Mouse (Mus musculus) kidney, embryonic 16.5 days (tissue): Measurements from ENCODE around the gene Dock9. TPM values are rescaled to one million over a fixed set of nuclear protein-coding genes. Genes with fewer than 3 reads are reported as not detected.
A peak's percentile ranks its signal among the peaks of the same experiment; 100 is the strongest.

Source experiments
- ATAC-seq: fragments of 200-750 bp; cut with Nextera tagmentation; 2 replicates; pipeline ENCODE4 v1.8.0; 2017; ENCODE audit warnings: moderate TSS enrichment; ENCODE audit not compliant: low FRiP score, low TSS enrichment
- H3K27ac ChIP-seq: fragments of 300-500 bp; sonication (generic); 2 replicates; pipeline ENCODE4 v1.5.1; 2014; ENCODE audit warnings: low read length
- H3K27me3 ChIP-seq: fragments of 300-500 bp; sonication (generic); 2 replicates; pipeline ENCODE4 v1.6.1; 2014; ENCODE audit warnings: low read length, control low read depth, mixed read lengths; ENCODE audit not compliant: insufficient read depth
- H3K36me3 ChIP-seq: fragments of 300-500 bp; sonication (generic); 2 replicates; pipeline ENCODE4 v1.6.1; 2014; ENCODE audit warnings: low read length, control low read depth, mixed read lengths; ENCODE audit not compliant: insufficient read depth
- H3K4me1 ChIP-seq: fragments of 300-500 bp; sonication (generic); 2 replicates; pipeline ENCODE4 v1.6.1; 2014; ENCODE audit warnings: low read length, control low read depth, mixed read lengths; ENCODE audit not compliant: insufficient read depth
- H3K4me2 ChIP-seq: fragments of 300-500 bp; sonication (generic); replicated peaks from 2 replicates; pipeline ENCODE4 v1.6.1; 2014; ENCODE audit warnings: low read depth, low read length
- H3K4me3 ChIP-seq: fragments of 300-500 bp; sonication (generic); 2 replicates; pipeline ENCODE4 v1.5.1; 2014; ENCODE audit warnings: mild to moderate bottlenecking, low read length
- H3K9ac ChIP-seq: fragments of 300-500 bp; sonication (generic); replicated peaks from 2 replicates; pipeline ENCODE4 v1.6.1; 2014; ENCODE audit warnings: low read length
- H3K9me3 ChIP-seq: fragments of 300-500 bp; sonication (generic); 2 replicates; pipeline ENCODE4 v1.6.1; 2016; ENCODE audit warnings: low read length, control low read depth
- WGBS: fragments of 180-500 bp; shearing (Covaris S2); extraction: QIAGEN DNeasy Blood & Tissue Kit; methylation state at CpG from one replicate; pipeline ENCODE4 v1.1.7; 2014; 5-methylcytosine and 5-hydroxymethylcytosine counted together
- polyA plus RNA-seq: library from polyadenylated mRNA; unstranded; fragments of >200 nt; fragmentation: Nextera tagmentation; extraction: Ambion mirVana; gene quantifications from 2 replicates; pipeline ENCODE4 v1.2.1, GENCODE M21; 2015

The Dock9 gene
- polyA plus RNA-seq, 1 experiment from 2014 or later = 13.0 TPM

DNA sequence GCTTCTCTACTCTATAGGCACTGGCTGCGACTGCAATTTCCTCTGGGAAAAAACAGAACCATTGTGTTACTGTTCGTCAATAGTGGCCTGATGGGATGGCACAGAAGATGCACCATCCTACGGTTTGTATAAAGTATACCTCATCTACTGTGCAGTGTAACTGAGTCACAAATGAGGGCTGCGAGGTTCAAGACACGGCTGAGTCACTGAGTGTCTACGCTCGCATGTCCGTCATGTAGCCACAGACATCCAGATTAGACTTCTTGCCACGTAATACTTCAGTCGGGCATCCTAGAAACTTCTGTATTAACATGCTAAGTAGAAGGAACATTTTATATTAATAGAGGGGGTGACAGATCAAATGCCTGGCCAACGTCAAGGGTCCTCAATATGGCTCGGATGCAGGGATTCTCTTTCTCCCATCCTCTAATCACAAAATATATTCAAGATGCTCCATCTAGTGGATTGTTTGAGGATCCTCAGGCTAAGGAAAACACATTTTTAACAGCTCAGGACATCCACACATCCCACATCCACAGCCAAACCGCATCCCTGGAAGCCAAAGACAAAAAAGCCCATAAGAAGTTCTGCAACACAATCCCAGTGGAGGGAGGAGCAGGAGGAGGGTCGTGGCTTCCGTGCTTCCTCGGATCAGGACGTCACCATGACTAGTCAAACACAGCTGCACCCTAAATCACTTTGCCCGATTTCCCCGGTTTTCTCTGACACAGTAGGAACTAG lies 44.8 kb downstream of the Dock9 start:
- 52% methylated on average over 19 of the region's 19 CpGs for WGBS
- no peak overlapping the region for H3K27ac ChIP-seq
- no peak overlapping the region for H3K9ac ChIP-seq
- no peaks in the 10 kb centered on the region for H3K36me3 ChIP-seq
- 0 out of 2 replicates have a peak, but pooled peaks cover 2% of the 10 kb centered on the region for H3K27me3 ChIP-seq
- H3K9me3 ChIP-seq = no peaks in the 10 kb centered on the region
- H3K4me1 ChIP-seq = peaks cover 14% of the 10 kb centered on the region
- H3K4me2 ChIP-seq = no peak overlapping the region; the same call in 1 of the 2 replicates
- ATAC-seq = peak; percentile 59
- H3K4me3 ChIP-seq = no peak overlapping the region

DNA sequence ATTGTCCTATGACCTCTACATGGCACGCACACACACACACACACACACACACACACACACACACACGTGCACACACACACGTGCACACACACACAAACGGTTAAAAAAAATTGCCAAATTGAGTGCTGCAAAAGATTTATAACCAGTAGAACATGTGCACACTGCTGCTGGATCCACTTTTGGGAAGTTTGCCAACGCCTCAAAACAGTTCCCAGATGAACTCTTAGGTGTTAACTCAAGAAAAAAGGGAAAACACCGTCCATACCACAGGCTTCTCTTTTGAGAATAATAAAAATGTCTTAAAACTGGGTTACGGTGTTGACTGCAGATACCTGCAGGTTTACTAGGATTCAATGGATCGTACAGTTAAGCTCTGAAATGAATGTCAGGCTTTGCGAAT lies 48.0 kb downstream of the Dock9 start:
- no peaks in the 10 kb centered on the region for H3K36me3 ChIP-seq
- no peaks in the 10 kb centered on the region for H3K9me3 ChIP-seq
- no peak for ATAC-seq
- H3K4me1 ChIP-seq = peaks cover 25% of the 10 kb centered on the region
- H3K27me3 ChIP-seq = 0 out of 2 replicates have a peak, but pooled peaks cover 2% of the 10 kb centered on the region
- no peak overlapping the region for H3K9ac ChIP-seq
- 59% methylated on average over 9 of the region's 9 CpGs for WGBS
- H3K27ac ChIP-seq = no peak overlapping the region
- no peak overlapping the region for H3K4me2 ChIP-seq
- H3K4me3 ChIP-seq = no peak overlapping the region

DNA sequence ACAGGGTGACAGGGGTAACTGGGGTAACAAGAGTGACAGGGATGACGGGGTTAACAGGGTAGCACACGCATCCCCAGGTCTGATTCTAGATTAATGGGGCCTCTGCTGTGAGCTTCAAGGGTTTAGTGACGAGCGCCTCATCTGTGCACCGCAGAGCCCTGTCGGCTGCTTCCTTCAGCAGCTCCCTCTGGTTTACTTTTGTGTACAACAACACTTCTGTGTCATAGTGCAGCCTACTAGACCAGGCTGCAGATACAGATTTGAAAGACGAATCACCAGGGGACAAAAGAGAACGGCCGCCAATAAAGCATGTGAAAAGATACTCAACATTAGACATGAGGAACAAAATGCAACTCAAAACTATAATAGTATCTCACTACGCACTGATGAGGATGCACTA lies 48.6 kb downstream of the Dock9 start:
- H3K9ac ChIP-seq = no peak overlapping the region
- H3K4me2 ChIP-seq = no peak overlapping the region
- H3K9me3 ChIP-seq = no peaks in the 10 kb centered on the region
- ATAC-seq = no peak
- H3K36me3 ChIP-seq = no peaks in the 10 kb centered on the region
- H3K4me3 ChIP-seq = no peak overlapping the region
- H3K27me3 ChIP-seq = 0 out of 2 replicates have a peak, but pooled peaks cover 2% of the 10 kb centered on the region
- H3K4me1 ChIP-seq = peaks cover 24% of the 10 kb centered on the region
- 69% methylated on average over 10 of the region's 10 CpGs for WGBS
- no peak overlapping the region for H3K27ac ChIP-seq

DNA sequence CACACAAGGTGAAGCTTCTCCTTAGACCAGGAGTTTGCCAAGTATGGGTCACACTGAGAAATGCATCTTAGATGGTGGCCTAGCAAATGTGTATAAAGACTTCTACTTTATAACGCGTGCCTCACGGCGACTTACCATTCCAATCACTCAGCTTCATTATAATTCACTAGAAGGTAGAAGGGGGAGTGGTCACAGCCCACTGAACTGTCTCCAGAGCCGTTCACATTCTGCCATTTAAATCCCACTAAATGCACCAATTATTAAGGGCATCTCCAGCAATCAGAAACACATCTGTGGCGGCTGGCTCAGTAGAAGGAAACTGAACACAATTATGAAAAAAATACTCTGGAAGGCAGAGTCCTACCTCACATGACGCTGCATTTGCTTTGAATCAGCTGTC lies 50.3 kb downstream of the Dock9 start:
- Histone ChIP-seq H3K4me2 (no peak overlapping the region), H3K27me3 (0 out of 2 replicates have a peak, but pooled peaks cover 2% of the 10 kb centered on the region), H3K4me1 (peaks cover 20% of the 10 kb centered on the region), H3K9me3 (no peaks in the 10 kb centered on the region), H3K9ac (no peak overlapping the region), H3K27ac (no peak overlapping the region), H3K36me3 (no peaks in the 10 kb centered on the region), H3K4me3 (no peak overlapping the region)
- WGBS = 57% methylated on average over 7 of the region's 7 CpGs
- ATAC-seq = no peak

DNA sequence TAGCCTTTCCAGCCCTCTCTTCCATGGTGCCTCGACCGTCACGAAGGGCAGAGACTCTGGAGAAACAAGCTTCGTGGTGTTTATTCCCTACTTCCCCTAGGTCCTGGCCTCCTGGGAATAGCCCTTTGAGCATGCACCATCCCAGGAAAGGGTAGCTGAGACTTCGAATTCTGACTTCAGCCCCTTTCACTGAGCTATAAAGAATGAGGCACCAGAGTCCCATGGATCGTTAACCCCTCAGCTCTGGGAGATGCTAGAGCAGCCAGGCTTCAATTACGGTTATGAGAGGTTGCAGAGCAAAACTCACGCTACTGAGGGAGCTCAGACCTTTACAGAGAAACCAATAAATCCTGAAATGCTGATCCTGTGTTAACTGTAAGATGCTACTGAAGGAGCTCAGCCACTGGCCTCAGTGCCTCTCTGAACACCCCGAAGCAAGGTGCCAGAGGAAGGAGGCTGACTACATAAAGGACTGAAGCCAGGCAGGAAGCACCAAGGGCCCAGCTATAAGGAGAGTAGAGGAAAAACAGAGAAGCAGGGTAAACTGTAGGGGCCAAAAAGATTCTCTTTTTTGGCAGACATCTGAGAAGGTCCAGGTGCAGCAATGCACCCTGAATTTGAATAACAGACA lies 53.7 kb downstream of the Dock9 start:
- ATAC-seq = peak; percentile 74
- Histone ChIP-seq H3K4me1 (peaks cover 22% of the 10 kb centered on the region), H3K9me3 (no peaks in the 10 kb centered on the region), H3K36me3 (no peaks in the 10 kb centered on the region), H3K27me3 (0 out of 2 replicates have a peak, but pooled peaks cover 4% of the 10 kb centered on the region), H3K4me2 (no peak overlapping the region), H3K9ac (no peak overlapping the region), H3K27ac (peak overlapping the region; percentile 3; the same call in 1 of the 2 replicates), H3K4me3 (no peak overlapping the region)
- WGBS = 18% methylated on average over 9 of the region's 9 CpGs

DNA sequence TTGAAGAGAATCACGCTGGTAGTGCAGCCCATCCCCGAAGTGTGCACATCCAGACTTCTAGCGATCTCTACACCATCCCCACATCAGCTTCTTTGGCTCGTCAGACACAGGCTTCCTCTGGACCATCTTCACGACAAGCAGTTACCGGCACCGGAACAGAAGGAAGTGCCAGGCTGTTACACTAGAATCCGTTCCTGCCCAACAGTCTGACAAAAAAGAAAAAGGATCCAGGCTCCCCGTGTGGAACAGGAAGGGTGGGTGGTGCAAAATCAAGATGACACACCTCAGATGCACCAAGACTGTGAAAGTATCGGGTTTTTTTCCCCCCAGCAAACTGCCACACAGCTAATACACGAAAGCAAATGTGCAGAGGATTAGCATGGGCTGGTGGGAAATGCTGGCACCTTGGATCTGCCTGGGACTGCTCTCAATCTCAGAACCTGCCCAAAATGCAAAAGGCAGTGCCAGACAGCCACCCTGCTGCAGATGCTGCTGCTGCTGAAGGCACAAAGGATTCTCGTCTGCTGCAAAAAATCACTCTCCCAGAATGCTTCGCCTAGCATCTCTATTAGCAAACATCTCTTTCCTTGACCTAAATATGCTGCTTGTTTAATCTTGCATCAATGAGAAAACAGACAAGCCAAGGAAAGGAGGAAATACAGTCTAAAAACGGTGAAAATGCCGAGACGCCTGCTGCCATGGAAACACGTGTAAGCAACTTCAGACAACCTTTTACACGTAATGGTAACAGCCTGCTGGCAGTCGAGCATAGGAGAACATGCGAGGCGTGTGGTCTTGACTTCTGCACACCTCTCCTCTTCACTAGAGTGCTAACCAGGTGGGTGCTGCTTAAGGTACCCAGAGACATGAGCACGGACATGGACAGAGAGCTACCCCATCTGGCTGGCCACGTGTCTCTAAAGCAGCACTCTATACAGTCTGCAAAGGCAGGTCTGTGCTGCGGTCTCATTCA lies 58.9 kb downstream of the Dock9 start:
- Histone ChIP-seq H3K36me3 (no peaks in the 10 kb centered on the region), H3K9me3 (no peaks in the 10 kb centered on the region), H3K4me2 (0 out of 2 replicates have a peak overlapping the region, but pooled peaks have one; percentile 0), H3K4me1 (peaks cover 17% of the 10 kb centered on the region; the same call in 1 of the 2 replicates), H3K9ac (no peak overlapping the region), H3K27ac (no peak overlapping the region), H3K4me3 (no peak overlapping the region), H3K27me3 (0 out of 2 replicates have a peak, but pooled peaks cover 4% of the 10 kb centered on the region)
- 59% methylated on average over 24 of the region's 24 CpGs for WGBS
- ATAC-seq = no peak

DNA sequence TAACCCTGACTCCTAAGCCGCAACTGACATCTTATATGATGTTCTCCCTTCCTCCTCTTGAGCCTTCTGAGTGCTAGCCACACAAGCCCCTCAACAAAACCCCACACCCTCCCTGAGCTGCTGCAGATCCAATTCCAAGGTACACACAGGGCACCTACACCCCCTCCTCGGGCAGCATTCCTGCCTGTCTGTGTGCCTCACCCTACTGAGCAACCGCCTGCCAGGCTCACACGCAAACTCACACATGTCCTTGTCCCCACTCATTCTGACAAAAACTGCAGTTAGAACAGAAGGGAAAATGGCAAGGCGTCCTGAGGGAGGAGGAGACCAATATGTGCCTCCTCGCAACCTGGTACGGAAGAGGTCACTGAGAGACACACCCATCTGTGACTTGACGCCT lies 60.4 kb downstream of the Dock9 start:
- no peak overlapping the region for H3K4me3 ChIP-seq
- H3K9ac ChIP-seq = 0 out of 2 replicates have a peak overlapping the region, but pooled peaks have one; percentile 1
- H3K27me3 ChIP-seq = 0 out of 2 replicates have a peak, but pooled peaks cover 4% of the 10 kb centered on the region
- no peaks in the 10 kb centered on the region for H3K9me3 ChIP-seq
- peak; percentile 71; the same call in 1 of the 2 replicates for ATAC-seq
- no peaks in the 10 kb centered on the region for H3K36me3 ChIP-seq
- H3K4me1 ChIP-seq = peaks cover 16% of the 10 kb centered on the region; the same call in 1 of the 2 replicates
- WGBS = 68% methylated on average over 8 of the region's 8 CpGs
- H3K4me2 ChIP-seq = no peak overlapping the region
- H3K27ac ChIP-seq = no peak overlapping the region

DNA sequence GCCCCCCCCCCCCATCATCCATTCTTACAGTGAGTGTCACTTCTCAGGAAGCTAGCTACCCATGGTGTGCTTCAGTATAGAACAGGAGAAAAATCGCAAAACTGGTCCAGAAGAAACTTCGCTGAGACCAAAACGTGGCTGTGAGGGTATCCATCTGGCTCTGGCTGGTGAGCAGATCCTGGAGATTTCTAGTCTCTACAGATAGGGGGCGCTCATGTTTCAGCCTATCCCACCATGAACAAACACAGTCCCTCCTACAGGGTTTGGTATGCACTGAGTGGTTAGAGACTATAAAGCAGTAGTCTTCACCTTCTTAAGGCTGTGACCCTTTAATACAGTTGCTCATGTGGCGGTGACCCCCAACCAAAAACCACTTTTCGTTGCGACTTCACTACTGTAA lies 62.0 kb downstream of the Dock9 start:
- Histone ChIP-seq H3K4me3 (no peak overlapping the region), H3K36me3 (no peaks in the 10 kb centered on the region), H3K27me3 (0 out of 2 replicates have a peak, but pooled peaks cover 4% of the 10 kb centered on the region), H3K27ac (no peak overlapping the region), H3K4me2 (no peak overlapping the region), H3K9ac (no peak overlapping the region), H3K9me3 (no peaks in the 10 kb centered on the region), H3K4me1 (peaks cover 22% of the 10 kb centered on the region; the same call in 1 of the 2 replicates)
- WGBS = 66% methylated on average over 7 of the region's 7 CpGs
- ATAC-seq = no peak

DNA sequence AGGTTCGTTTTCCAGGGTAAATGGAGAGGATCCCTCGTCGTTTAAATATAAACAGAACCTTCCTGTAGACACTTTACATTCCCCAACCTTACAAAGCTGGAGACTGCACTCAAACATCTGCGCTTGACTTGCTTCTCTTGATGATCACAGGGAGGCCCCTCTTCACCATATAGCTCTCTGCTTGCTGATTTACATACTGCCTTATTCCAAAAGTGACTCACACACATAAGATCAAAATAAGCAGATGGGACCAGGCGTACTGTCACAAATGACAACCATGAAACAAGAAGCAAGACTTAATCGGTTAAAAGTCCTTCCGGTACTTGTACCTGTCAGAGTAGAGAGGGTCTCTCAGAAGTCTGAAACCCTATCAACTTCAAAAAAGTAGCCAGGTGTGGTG lies 63.4 kb downstream of the Dock9 start:
- H3K36me3 ChIP-seq = no peaks in the 10 kb centered on the region
- peaks cover 22% of the 10 kb centered on the region; the same call in 1 of the 2 replicates for H3K4me1 ChIP-seq
- 0 out of 2 replicates have a peak, but pooled peaks cover 3% of the 10 kb centered on the region for H3K27me3 ChIP-seq
- H3K9me3 ChIP-seq = no peaks in the 10 kb centered on the region
- WGBS = 85% methylated on average over 7 of the region's 7 CpGs
- no peak overlapping the region for H3K27ac ChIP-seq
- no peak overlapping the region for H3K9ac ChIP-seq
- no peak overlapping the region for H3K4me2 ChIP-seq
- no peak for ATAC-seq
- no peak overlapping the region for H3K4me3 ChIP-seq
